Mouse (Mus musculus) granulocyte monocyte progenitor cell, adult 5-6 weeks (primary cell): ENCODE results near the gene Tsen34. TPM values are rescaled to one million over a fixed set of nuclear protein-coding genes. Genes with fewer than 3 reads are reported as not detected.

Source experiments
- ATAC-seq: replicated peaks from 2 replicates; pipeline ENCODE4 v1.8.0; 2016; ENCODE audit warnings: mild to moderate bottlenecking, moderate TSS enrichment, inconsistent platforms; ENCODE audit not compliant: poor library complexity, severe bottlenecking
- total RNA-seq, 2 experiments: library from RNA; stranded (forward) in 1 of 2; stranded (reverse) in 1 of 2; fragments of 200-712, 200-1000 nt in 1 of 2; fragments of >200 nt in 1 of 2; fragmentation: Nextera tagmentation in 1 of 2; gene quantifications; 2 replicates each; pipeline ENCODE4 v1.2.3; 2014 to 2017

The Tsen34 gene
- total RNA-seq, 2 experiments from 2014 or later, result 28.7 to 31.6 TPM

- peak; percentile 68 for ATAC-seq
Measured at GRCm38 (mm10) chr7:3712264-3712942, 19.7 kb downstream of the Tsen34 start.

- ATAC-seq, result peak; percentile 33; the same call in 1 of the 2 replicates
Measured at GRCm38 (mm10) chr7:3715249-3715648, 22.6 kb downstream of the Tsen34 start.

GRCm38 (mm10) chr7:3720268-3720667 lies 27.6 kb downstream of the Tsen34 start, which contains the start of gene Pirb:
Pirb (minus strand) TSS chr7:3720391.
- ATAC-seq, result peak; percentile 44; the same call in 1 of the 2 replicates

GRCm38 (mm10) chr7:3725459-3725858 lies 32.8 kb downstream of the Tsen34 start:
- peak; percentile 44; the same call in 1 of the 2 replicates for ATAC-seq

- ATAC-seq, result peak; percentile 81
Measured at GRCm38 (mm10) chr7:3732675-3733074, 40.0 kb downstream of the Tsen34 start.

Other genes starting within 250 kb of the Tsen34 start
- gene Tarm1, start 190.2 kb upstream of the Tsen34 start, total RNA-seq (2014; fragmentation: Nextera tagmentation), result not detected in 2 replicates
- 0.41 and 0.95 TPM in 2 replicates for gene Tarm1, start 190.2 kb upstream of the Tsen34 start, total RNA-seq (2017)
- gene Oscar, start 76.7 kb upstream of the Tsen34 start, total RNA-seq (2014; fragmentation: Nextera tagmentation), result not detected in 2 replicates
- not detected in 2 replicates for gene Oscar, start 76.7 kb upstream of the Tsen34 start, total RNA-seq (2017)
- gene Ndufa3, start 75.5 kb upstream of the Tsen34 start, total RNA-seq (2014; fragmentation: Nextera tagmentation), result 395 and 454 TPM in 2 replicates
- 132 and 210 TPM in 2 replicates for gene Ndufa3, start 75.5 kb upstream of the Tsen34 start, total RNA-seq (2017)
- 32.8 and 33.8 TPM in 2 replicates for gene Tfpt, start 62.9 kb upstream of the Tsen34 start, total RNA-seq (2014; fragmentation: Nextera tagmentation)
- 32.5 and 36.8 TPM in 2 replicates for gene Tfpt, start 62.9 kb upstream of the Tsen34 start, total RNA-seq (2017)
- gene Prpf31, start 62.9 kb upstream of the Tsen34 start, total RNA-seq (2014; fragmentation: Nextera tagmentation), result 47.8 and 91.0 TPM in 2 replicates
- gene Prpf31, start 62.9 kb upstream of the Tsen34 start, total RNA-seq (2017), result 123 and 132 TPM in 2 replicates
- gene Cnot3, start 47.6 kb upstream of the Tsen34 start, total RNA-seq (2014; fragmentation: Nextera tagmentation), result 138 and 156 TPM in 2 replicates
- 19.0 and 22.7 TPM in 2 replicates for gene Cnot3, start 47.6 kb upstream of the Tsen34 start, total RNA-seq (2017)
- gene Leng1, start 27.0 kb upstream of the Tsen34 start, total RNA-seq (2014; fragmentation: Nextera tagmentation), result 5.2 and 6.6 TPM in 2 replicates
- 4.7 and 7.2 TPM in 2 replicates for gene Leng1, start 27.0 kb upstream of the Tsen34 start, total RNA-seq (2017)
- gene Tmc4, start 15.3 kb upstream of the Tsen34 start, total RNA-seq (2014; fragmentation: Nextera tagmentation), result 4.7 and 11.5 TPM in 2 replicates
- 2.2 and 2.3 TPM in 2 replicates for gene Tmc4, start 15.3 kb upstream of the Tsen34 start, total RNA-seq (2017)
- 63.5 and 76.3 TPM in 2 replicates for gene Mboat7, start 660 bp downstream of the Tsen34 start, total RNA-seq (2014; fragmentation: Nextera tagmentation)
- 22.6 and 38.3 TPM in 2 replicates for gene Mboat7, start 660 bp downstream of the Tsen34 start, total RNA-seq (2017)
- 3,458 and 3,628 TPM in 2 replicates for gene Rps9, start 11.1 kb downstream of the Tsen34 start, total RNA-seq (2014; fragmentation: Nextera tagmentation)
- gene Rps9, start 11.1 kb downstream of the Tsen34 start, total RNA-seq (2017), result 1,516 and 1,598 TPM in 2 replicates
- gene Pirb, start 27.5 kb downstream of the Tsen34 start, total RNA-seq (2014; fragmentation: Nextera tagmentation), result 3.8 TPM in 1 of 2 replicates, not detected in the other
- gene Pirb, start 27.5 kb downstream of the Tsen34 start, total RNA-seq (2017), result 3.1 and 3.3 TPM in 2 replicates
- not detected in 2 replicates for gene Gm15448, start 132.8 kb downstream of the Tsen34 start, total RNA-seq (2014; fragmentation: Nextera tagmentation)
- gene Gm15448, start 132.8 kb downstream of the Tsen34 start, total RNA-seq (2017), result 0.52 TPM in 1 of 2 replicates, not detected in the other
- gene Pira2, start 152.2 kb downstream of the Tsen34 start, total RNA-seq (2014; fragmentation: Nextera tagmentation), result 0.43 TPM in 1 of 2 replicates, not detected in the other
- gene Pira2, start 152.2 kb downstream of the Tsen34 start, total RNA-seq (2017), result 0.60 and 1.9 TPM in 2 replicates
- 1.4 TPM in 1 of 2 replicates, not detected in the other for gene Gm14548, start 205.3 kb downstream of the Tsen34 start, total RNA-seq (2014; fragmentation: Nextera tagmentation)
- 1.7 TPM in 1 of 2 replicates, not detected in the other for gene Gm14548, start 205.3 kb downstream of the Tsen34 start, total RNA-seq (2017)
- gene Lilra6, start 222.6 kb downstream of the Tsen34 start, total RNA-seq (2014; fragmentation: Nextera tagmentation), result not detected in 2 replicates
- gene Lilra6, start 222.6 kb downstream of the Tsen34 start, total RNA-seq (2017), result 1.6 TPM in 1 of 2 replicates, not detected in the other